Mouse (Mus musculus) hindbrain, embryonic 11.5 days (tissue): ENCODE data around the gene Rdx. TPM values are rescaled to one million over a fixed set of nuclear protein-coding genes. Genes with fewer than 3 reads are reported as not detected.

Source experiments
- ATAC-seq: fragments of 200-750 bp; cut with Nextera tagmentation; 2 replicates; pipeline ENCODE4 v1.8.0; 2017; ENCODE audit warnings: mild to moderate bottlenecking, moderate TSS enrichment, moderate library complexity; ENCODE audit not compliant: low FRiP score
- DNase-seq: peaks from one replicate; pipeline ENCODE4 v3.0.0-alpha.2; 2015; ENCODE audit warnings: low spot score
- H3K27ac ChIP-seq: fragments of 300-500 bp; sonication (generic); 2 replicates; pipeline ENCODE4 v1.5.1; 2014; ENCODE audit warnings: mild to moderate bottlenecking, low read depth, low read length
- H3K27me3 ChIP-seq: fragments of 300-500 bp; sonication (generic); 2 replicates; pipeline ENCODE4 v1.6.1; 2014; ENCODE audit warnings: mild to moderate bottlenecking, low read length, moderate library complexity, mixed read lengths; ENCODE audit not compliant: control insufficient read depth, insufficient read depth
- H3K36me3 ChIP-seq: fragments of 300-500 bp; sonication (generic); 2 replicates; pipeline ENCODE4 v1.6.1; 2014; ENCODE audit warnings: mild to moderate bottlenecking, low read length, moderate library complexity, mixed read lengths; ENCODE audit not compliant: control insufficient read depth, insufficient read depth
- H3K4me1 ChIP-seq: fragments of 300-500 bp; sonication (generic); replicated peaks from 2 replicates; pipeline ENCODE4 v1.6.1; 2014; ENCODE audit warnings: low read length, mixed read lengths; ENCODE audit not compliant: control insufficient read depth, insufficient read depth
- H3K4me2 ChIP-seq: fragments of 300-500 bp; sonication (generic); replicated peaks from 2 replicates; pipeline ENCODE4 v1.6.1; 2014; ENCODE audit warnings: mild to moderate bottlenecking, low read depth, low read length
- H3K4me3 ChIP-seq: fragments of 300-500 bp; sonication (generic); 2 replicates; pipeline ENCODE4 v1.5.1; 2014; ENCODE audit warnings: low read depth, low read length
- H3K9ac ChIP-seq: fragments of 300-500 bp; sonication (generic); 2 replicates; pipeline ENCODE4 v1.6.1; 2014; ENCODE audit warnings: low read depth, low read length
- H3K9me3 ChIP-seq: fragments of 300-500 bp; sonication (generic); 2 replicates; pipeline ENCODE4 v1.6.1; 2016; ENCODE audit warnings: low read length; ENCODE audit not compliant: control insufficient read depth
- WGBS: fragments of 180-500 bp; shearing (Covaris S2); extraction: QIAGEN DNeasy Blood & Tissue Kit; methylation state at CpG from one replicate; pipeline ENCODE4 v1.1.7; 2014; 5-methylcytosine and 5-hydroxymethylcytosine counted together
- polyA plus RNA-seq: library from polyadenylated mRNA; unstranded; fragments of >200 nt; fragmentation: Nextera tagmentation; extraction: Ambion mirVana; gene quantifications from 2 replicates; pipeline ENCODE4 v1.2.1, GENCODE M21; 2014

Gene Rdx
- polyA plus RNA-seq, 1 experiment from 2014 or later, result 230 TPM

DNA sequence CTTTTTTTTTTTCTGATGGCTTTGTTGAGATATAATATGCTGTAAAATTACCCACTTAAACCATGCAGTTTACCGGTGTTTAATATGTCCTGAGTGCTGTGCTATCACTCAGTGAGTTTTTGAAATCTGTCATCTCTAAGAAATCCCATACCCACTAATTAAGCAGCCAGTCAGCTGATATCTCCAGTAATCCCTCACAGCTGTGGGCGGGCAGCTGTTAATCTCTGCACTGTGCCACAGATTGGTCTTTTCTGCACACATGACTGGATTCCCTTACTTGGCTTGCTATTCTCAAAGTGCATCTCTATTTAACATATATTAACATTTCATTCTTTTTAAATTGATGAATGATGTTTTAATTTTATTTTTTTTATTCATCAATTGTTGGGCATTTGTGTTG lies 29.1 kb downstream of the Rdx start:
- H3K27ac ChIP-seq, result no peak overlapping the region
- no peak overlapping the region for H3K4me3 ChIP-seq
- H3K27me3 ChIP-seq, result no peaks in the 10 kb centered on the region
- ATAC-seq (no peak), DNase-seq (no peak)
- peaks cover 6% of the 10 kb centered on the region; the same call in 1 of the 2 replicates for H3K36me3 ChIP-seq
- H3K4me2 ChIP-seq, result no peak overlapping the region
- WGBS, result 96% methylated on average over 2 of the region's 2 CpGs
- H3K9ac ChIP-seq, result no peak overlapping the region
- H3K9me3 ChIP-seq, result no peaks in the 10 kb centered on the region
- no peaks in the 10 kb centered on the region for H3K4me1 ChIP-seq

DNA sequence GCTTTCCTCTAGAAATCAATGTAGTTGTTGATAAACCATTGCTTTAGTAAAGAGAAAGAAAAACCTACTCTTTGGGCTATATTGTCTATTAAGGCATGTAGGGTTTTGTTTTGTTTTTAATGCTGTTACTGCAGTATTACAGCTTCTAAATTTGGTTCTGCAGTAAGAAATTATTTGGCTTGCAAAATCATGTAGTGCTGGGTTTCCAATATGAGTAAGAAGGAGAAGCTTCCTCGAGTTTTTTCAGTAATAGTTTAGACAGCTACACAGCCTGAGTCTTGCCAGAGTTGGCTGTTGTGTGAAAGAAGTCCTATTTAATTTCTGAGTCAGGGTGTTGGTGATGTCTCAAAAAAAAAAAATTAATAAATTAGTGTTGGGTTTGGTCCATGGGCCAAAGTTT lies 30.7 kb downstream of the Rdx start:
- Histone ChIP-seq H3K9ac (no peak overlapping the region), H3K27ac (no peak overlapping the region), H3K27me3 (no peaks in the 10 kb centered on the region), H3K4me1 (no peaks in the 10 kb centered on the region), H3K4me2 (no peak overlapping the region), H3K36me3 (peaks cover 6% of the 10 kb centered on the region; the same call in 1 of the 2 replicates), H3K4me3 (no peak overlapping the region), H3K9me3 (no peaks in the 10 kb centered on the region)
- ATAC-seq, result no peak
- 95% methylated on average over 1 of the region's 1 CpGs for WGBS
- no peak for DNase-seq

DNA sequence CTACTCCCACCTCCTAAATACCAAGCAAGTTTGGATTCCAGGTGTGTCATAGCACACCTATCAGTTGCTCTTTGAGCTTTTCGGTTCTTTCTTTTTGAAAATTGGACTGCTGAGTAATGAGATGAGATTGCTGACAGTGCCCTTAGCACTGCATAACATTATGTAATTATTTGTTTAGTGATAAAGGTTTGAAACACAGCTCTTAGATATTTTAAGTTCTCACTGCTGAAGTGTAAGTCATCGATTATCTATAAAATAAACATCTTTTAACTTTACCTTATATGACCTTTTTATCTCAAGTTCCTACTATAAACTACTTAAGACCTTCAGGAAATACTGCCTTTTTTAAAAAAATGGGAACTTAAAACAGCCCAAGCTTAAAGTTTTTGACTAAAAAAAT lies 35.0 kb downstream of the Rdx start:
- ATAC-seq (no peak), DNase-seq (no peak)
- no peaks in the 10 kb centered on the region for H3K9me3 ChIP-seq
- no peak overlapping the region for H3K27ac ChIP-seq
- H3K36me3 ChIP-seq, result peaks cover 6% of the 10 kb centered on the region; the same call in 1 of the 2 replicates
- H3K4me1 ChIP-seq, result no peaks in the 10 kb centered on the region
- H3K4me2 ChIP-seq, result no peak overlapping the region
- H3K27me3 ChIP-seq, result no peaks in the 10 kb centered on the region
- 95% methylated on average over 2 of the region's 2 CpGs for WGBS
- no peak overlapping the region for H3K4me3 ChIP-seq
- H3K9ac ChIP-seq, result no peak overlapping the region

DNA sequence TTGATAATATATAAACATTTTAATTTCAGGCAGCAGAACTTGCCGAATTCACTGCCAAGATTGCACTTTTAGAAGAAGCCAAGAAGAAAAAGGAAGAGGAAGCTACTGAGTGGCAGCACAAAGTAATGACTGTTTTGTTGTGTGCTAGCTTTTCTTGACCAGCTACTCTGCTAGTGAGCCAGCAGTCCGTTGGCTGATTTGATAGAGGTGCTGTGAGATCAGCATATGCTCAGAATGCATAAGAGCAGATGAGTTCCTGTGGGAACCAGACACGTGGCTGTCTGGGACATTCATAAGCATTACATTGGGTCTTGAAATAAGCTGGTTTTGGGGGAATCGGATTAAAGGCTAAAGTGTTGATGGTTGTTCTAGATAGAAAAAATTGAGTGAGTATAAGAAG lies 35.4 kb downstream of the Rdx start:
- Histone ChIP-seq H3K36me3 (peaks cover 6% of the 10 kb centered on the region; the same call in 1 of the 2 replicates), H3K9ac (no peak overlapping the region), H3K4me3 (no peak overlapping the region), H3K9me3 (no peaks in the 10 kb centered on the region), H3K27ac (no peak overlapping the region), H3K4me1 (no peaks in the 10 kb centered on the region), H3K4me2 (no peak overlapping the region), H3K27me3 (no peaks in the 10 kb centered on the region)
- DNase-seq (no peak), ATAC-seq (no peak)
- WGBS, result 89% methylated on average over 4 of the region's 4 CpGs

DNA sequence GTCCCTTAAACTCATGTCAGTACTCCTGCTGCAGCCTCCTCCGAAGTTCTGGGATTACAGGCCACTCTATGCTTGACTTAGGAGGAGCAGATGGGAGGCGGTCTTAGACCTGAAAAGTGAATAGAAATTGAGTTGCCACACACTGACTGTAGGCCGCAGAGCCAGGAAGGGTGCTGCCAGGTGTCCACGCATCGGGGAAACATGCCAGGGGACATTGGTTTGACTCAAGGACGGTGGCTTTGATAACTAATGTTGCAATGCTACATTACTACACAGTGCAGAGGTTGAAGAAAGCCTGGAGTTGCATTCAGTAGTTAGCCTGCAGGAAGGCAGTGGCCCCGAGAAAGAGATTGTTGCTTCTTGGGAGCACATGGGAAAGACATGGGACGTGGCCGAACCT lies 44.8 kb downstream of the Rdx start:
- Histone ChIP-seq H3K4me2 (no peak overlapping the region), H3K9me3 (no peaks in the 10 kb centered on the region), H3K27ac (no peak overlapping the region), H3K9ac (no peak overlapping the region), H3K4me1 (no peaks in the 10 kb centered on the region), H3K27me3 (no peaks in the 10 kb centered on the region), H3K36me3 (no peaks in the 10 kb centered on the region; the same call in 1 of the 2 replicates), H3K4me3 (no peak overlapping the region)
- no peak for ATAC-seq
- WGBS, result 90% methylated on average over 9 of the region's 9 CpGs
- no peak for DNase-seq

DNA sequence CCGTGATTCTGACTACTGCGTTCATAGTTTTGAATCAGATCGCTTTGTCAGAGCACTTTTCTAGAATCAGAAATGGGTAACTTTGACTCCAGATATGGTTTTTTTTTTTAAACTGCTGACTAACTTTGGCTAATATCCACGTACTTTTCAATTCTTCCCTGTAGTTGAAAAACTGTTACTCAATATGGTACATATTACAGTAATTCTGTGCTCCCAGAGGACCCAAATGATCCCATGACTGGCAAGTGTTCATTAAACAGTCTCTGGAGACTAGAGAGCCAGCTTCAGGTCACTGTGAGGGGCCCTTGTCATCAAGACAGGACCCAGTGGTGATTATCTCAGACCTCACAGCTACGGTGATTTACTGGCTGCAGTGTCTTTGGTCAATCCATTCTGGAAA lies 45.3 kb downstream of the Rdx start:
- Histone ChIP-seq H3K27ac (no peak overlapping the region), H3K9ac (no peak overlapping the region), H3K4me3 (no peak overlapping the region), H3K9me3 (no peaks in the 10 kb centered on the region), H3K4me2 (no peak overlapping the region), H3K36me3 (no peaks in the 10 kb centered on the region; the same call in 1 of the 2 replicates), H3K27me3 (no peaks in the 10 kb centered on the region), H3K4me1 (no peaks in the 10 kb centered on the region)
- DNase-seq (no peak), ATAC-seq (no peak)
- WGBS, result 91% methylated on average over 5 of the region's 5 CpGs

- WGBS, result 62% methylated on average over 8 of the region's 8 CpGs
- H3K27me3 ChIP-seq, result no peaks in the 10 kb centered on the region
These were observed 46.1 kb downstream of the Rdx start for GRCm38 (mm10) chr9:52093108-52093507.

GRCm38 (mm10) chr9:52094016-52094415 lies 47.0 kb downstream of the Rdx start:
- Histone ChIP-seq H3K27ac (no peak overlapping the region), H3K9me3 (no peaks in the 10 kb centered on the region), H3K4me1 (no peaks in the 10 kb centered on the region), H3K4me2 (no peak overlapping the region), H3K9ac (no peak overlapping the region), H3K27me3 (no peaks in the 10 kb centered on the region), H3K4me3 (no peak overlapping the region), H3K36me3 (no peaks in the 10 kb centered on the region; the same call in 1 of the 2 replicates)
- no peak for DNase-seq
- ATAC-seq, result no peak
- 86% methylated on average over 5 of the region's 5 CpGs for WGBS

More at GRCm38 (mm10) chr9:52093108-52093507, 46.1 kb downstream of the Rdx start:
- Histone ChIP-seq H3K9me3 (no peaks in the 10 kb centered on the region), H3K36me3 (no peaks in the 10 kb centered on the region; the same call in 1 of the 2 replicates), H3K4me2 (no peak overlapping the region), H3K27ac (no peak overlapping the region), H3K9ac (no peak overlapping the region), H3K4me3 (no peak overlapping the region), H3K4me1 (no peaks in the 10 kb centered on the region)
- no peak for DNase-seq
- ATAC-seq, result no peak

DNA sequence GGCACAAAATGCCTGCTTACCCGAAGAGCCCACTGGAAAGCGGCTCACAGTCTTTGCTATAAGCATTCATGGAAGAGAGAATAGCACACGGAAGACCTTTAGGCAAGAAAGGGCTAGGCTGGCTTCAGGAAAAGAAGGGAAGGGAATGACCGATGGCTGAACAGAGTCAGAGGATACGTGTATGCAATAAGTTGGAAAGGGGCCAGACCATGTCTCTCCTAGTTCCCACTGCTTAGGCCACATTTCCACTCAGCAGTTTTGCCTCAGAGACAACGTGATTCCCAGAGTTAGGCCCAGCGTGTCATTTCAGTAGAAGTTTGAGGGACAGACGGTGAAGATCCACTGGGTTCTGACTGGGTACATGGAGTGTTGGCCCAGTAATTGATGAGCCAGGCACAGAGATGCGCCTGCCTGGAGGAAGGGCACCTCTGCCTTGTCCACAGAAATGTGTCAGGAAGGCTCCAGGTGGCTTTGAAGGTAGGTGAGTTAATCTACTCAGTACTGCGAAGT lies 47.6 kb downstream of the Rdx start:
- 91% methylated on average over 10 of the region's 10 CpGs for WGBS
- ATAC-seq, result no peak

More for the DNA sequence above, 47.6 kb downstream of the Rdx start:
- no peaks in the 10 kb centered on the region for H3K9me3 ChIP-seq
- no peak overlapping the region for H3K27ac ChIP-seq
- no peaks in the 10 kb centered on the region for H3K27me3 ChIP-seq
- no peak overlapping the region for H3K9ac ChIP-seq
- no peak overlapping the region for H3K4me3 ChIP-seq
- no peaks in the 10 kb centered on the region; the same call in 1 of the 2 replicates for H3K36me3 ChIP-seq
- DNase-seq, result no peak
- H3K4me2 ChIP-seq, result no peak overlapping the region
- H3K4me1 ChIP-seq, result no peaks in the 10 kb centered on the region
